Mouse (Mus musculus) ovary, adult 18-20 months (tissue): ENCODE measurements around the gene Aloxe3.

ENCODE experiments used
- DNase-seq: peaks from one replicate; pipeline ENCODE4 v3.0.0; 2022; ENCODE audit warnings: low spot score, mixed read lengths

Aloxe3 gene

GRCm38 (mm10) chr11:69125041-69125851 lies 450 bp upstream of the Aloxe3 start:
- DNase-seq, result peak; percentile 75

GRCm38 (mm10) chr11:69125919-69126705 lies 416 bp downstream of the Aloxe3 start:
- no peak for DNase-seq

- no peak for DNase-seq
These were observed 1.0 kb downstream of the Aloxe3 start for GRCm38 (mm10) chr11:69126706-69127095.

GRCm38 (mm10) chr11:69128426-69129122 lies 2.9 kb downstream of the Aloxe3 start:
- no peak for DNase-seq

- no peak for DNase-seq
These were observed 7.8 kb downstream of the Aloxe3 start for GRCm38 (mm10) chr11:69133566-69133922.

- peak; percentile 41 for DNase-seq
These were observed 8.4 kb downstream of the Aloxe3 start for GRCm38 (mm10) chr11:69133923-69134621.

- DNase-seq, result no peak
These were observed 8.9 kb downstream of the Aloxe3 start for GRCm38 (mm10) chr11:69134622-69134968.

GRCm38 (mm10) chr11:69135361-69135760 lies 9.7 kb downstream of the Aloxe3 start:
- DNase-seq, result no peak

GRCm38 (mm10) chr11:69147546-69147945 lies 21.9 kb downstream of the Aloxe3 start:
- DNase-seq, result peak; percentile 47

- no peak for DNase-seq
These were observed 22.8 kb downstream of the Aloxe3 start for GRCm38 (mm10) chr11:69148451-69148960.

GRCm38 (mm10) chr11:69149728-69150127 lies 24.0 kb downstream of the Aloxe3 start:
- DNase-seq, result no peak

- no peak for DNase-seq
These were observed 24.7 kb downstream of the Aloxe3 start for GRCm38 (mm10) chr11:69150444-69150843.

GRCm38 (mm10) chr11:69151004-69151403 lies 25.3 kb downstream of the Aloxe3 start:
- DNase-seq, result no peak

GRCm38 (mm10) chr11:69153831-69154230 lies 28.1 kb downstream of the Aloxe3 start:
- no peak for DNase-seq

GRCm38 (mm10) chr11:69155351-69155750 lies 29.7 kb downstream of the Aloxe3 start:
- no peak for DNase-seq

- no peak for DNase-seq
These were observed 31.1 kb downstream of the Aloxe3 start, which contains the start of gene Alox12b for GRCm38 (mm10) chr11:69156800-69157199. Gene Alox12b, plus strand, starts transcription at chr11:69156989.

- no peak for DNase-seq
These were observed 43.6 kb downstream of the Aloxe3 start for GRCm38 (mm10) chr11:69169313-69169712.

- DNase-seq, result peak; percentile 41
These were observed 45.9 kb downstream of the Aloxe3 start for GRCm38 (mm10) chr11:69171626-69172025.

- no peak for DNase-seq
These were observed 46.9 kb downstream of the Aloxe3 start for GRCm38 (mm10) chr11:69172606-69173005.

GRCm38 (mm10) chr11:69174722-69175121 lies 49.0 kb downstream of the Aloxe3 start:
- peak; percentile 50 for DNase-seq

GRCm38 (mm10) chr11:69178525-69178924 lies 52.8 kb downstream of the Aloxe3 start:
- DNase-seq, result no peak

GRCm38 (mm10) chr11:69179512-69179911 lies 53.8 kb downstream of the Aloxe3 start:
- DNase-seq, result no peak
